8 mouse cellular contexts compared by ENCODE assay signal in genomic region chr5:32857781-32858220, GRCm38 (mm10). TPM values are rescaled to one million over a fixed set of nuclear protein-coding genes. Genes with fewer than 3 reads are reported as not detected.
A peak's percentile ranks its signal among the peaks of the same experiment; 100 is the strongest.
DNase-seq lines count a peak whose midpoint lies in the region; ATAC-seq and TF ChIP-seq lines count a peak whose summit lies in the region.

No protein-coding gene starts in this region.

- 4% methylated on average over 6 of the region's 6 CpGs for WGBS in embryonic facial prominence, embryonic 12.5 days
- WGBS in heart, embryonic 11.5 days (ENCODE audit: insufficient replicate concordance), result 4% methylated on average over 6 of the region's 6 CpGs
- 7% methylated on average over 6 of the region's 6 CpGs for WGBS in kidney, embryonic 16.5 days
- WGBS in limb, embryonic 15.5 days, result under 1% methylated on average over 6 of the region's 6 CpGs
- WGBS in midbrain, postnatal 0 days, result 3% methylated on average over 6 of the region's 6 CpGs
- WGBS in thymus, adult 2 months, result 6% methylated on average over 6 of the region's 6 CpGs

- no peaks in the 10 kb centered on the region for H3K27me3 ChIP-seq in embryonic facial prominence, embryonic 12.5 days
- no peaks in the 10 kb centered on the region for H3K27me3 ChIP-seq in heart, embryonic 11.5 days (ENCODE audit: control insufficient read depth, insufficient read depth, low read length)
- H3K27me3 ChIP-seq in kidney, embryonic 16.5 days (ENCODE audit: insufficient read depth, low read length), result no peaks in the 10 kb centered on the region
- no peaks in the 10 kb centered on the region for H3K27me3 ChIP-seq in limb, embryonic 15.5 days
- no peaks in the 10 kb centered on the region for H3K27me3 ChIP-seq in midbrain, postnatal 0 days (ENCODE audit: insufficient read depth, low read length)
- H3K27me3 ChIP-seq in thymus, adult 2 months (ENCODE audit: control insufficient read depth, insufficient read depth, low read length), result no peaks in the 10 kb centered on the region

- TF ChIP-seq POLR2A in thymus, adult 2 months (IDR thresholded peaks at IDR 0.05; ENCODE audit: control insufficient read depth, extremely low read depth, insufficient read depth, low read length, poor library complexity), result no peak

- H3K4me3 ChIP-seq in embryonic facial prominence, embryonic 12.5 days, result peak overlapping the region; percentile 43
- H3K4me3 ChIP-seq in heart, embryonic 11.5 days (ENCODE audit: low read depth, low read length), result peak overlapping the region; percentile 49
- H3K4me3 ChIP-seq in kidney, embryonic 16.5 days (ENCODE audit: low read length), result peak overlapping the region; percentile 61
- peak overlapping the region; percentile 46 for H3K4me3 ChIP-seq in limb, embryonic 15.5 days
- H3K4me3 ChIP-seq in midbrain, postnatal 0 days (ENCODE audit: low read depth, low read length), result peak overlapping the region; percentile 47
- H3K4me3 ChIP-seq in thymus, adult 2 months (ENCODE audit: control insufficient read depth, insufficient read depth, low read length), result no peak overlapping the region; the same call in 1 of the 2 replicates

- DNase-seq in 3T3-L1 (ENCODE audit: low read depth, low spot score), result peak; percentile 70
- peak; percentile 73 for DNase-seq in adrenal gland, postnatal 14 days
- DNase-seq in midbrain, postnatal 0 days (ENCODE audit: low spot score), result peak; percentile 53
- peak; percentile 46 for DNase-seq in thymus, adult 2 months

- peak overlapping the region; percentile 50 for H3K4me2 ChIP-seq in embryonic facial prominence, embryonic 12.5 days (replicated peaks)
- peak overlapping the region; percentile 60 for H3K4me2 ChIP-seq in heart, embryonic 11.5 days
- peak overlapping the region; percentile 65 for H3K4me2 ChIP-seq in kidney, embryonic 16.5 days (replicated peaks; ENCODE audit: low read depth, low read length)
- peak overlapping the region; percentile 49 for H3K4me2 ChIP-seq in limb, embryonic 15.5 days
- peak overlapping the region; percentile 51 for H3K4me2 ChIP-seq in midbrain, postnatal 0 days (ENCODE audit: low read depth, low read length, poor library complexity, severe bottlenecking)

- H3K4me1 ChIP-seq in embryonic facial prominence, embryonic 12.5 days, result no peaks in the 10 kb centered on the region
- H3K4me1 ChIP-seq in heart, embryonic 11.5 days (ENCODE audit: control insufficient read depth, insufficient read depth, low read length), result peaks cover 3% of the 10 kb centered on the region; the same call in 1 of the 2 replicates
- H3K4me1 ChIP-seq in kidney, embryonic 16.5 days (ENCODE audit: insufficient read depth, low read length), result peaks cover 14% of the 10 kb centered on the region
- H3K4me1 ChIP-seq in limb, embryonic 15.5 days, result peaks cover 8% of the 10 kb centered on the region
- H3K4me1 ChIP-seq in midbrain, postnatal 0 days (ENCODE audit: insufficient read depth, low read length), result no peaks in the 10 kb centered on the region; the same call in 1 of the 2 replicates
- H3K4me1 ChIP-seq in thymus, adult 2 months (replicated peaks; ENCODE audit: control insufficient read depth, insufficient read depth, low read length), result peaks cover 2% of the 10 kb centered on the region; the same call in 1 of the 2 replicates

- TF ChIP-seq CTCF in midbrain, postnatal 0 days (IDR thresholded peaks at IDR 0.05), result peak; percentile 46
- TF ChIP-seq CTCF in thymus, adult 2 months (IDR thresholded peaks at IDR 0.05; ENCODE audit: borderline replicate concordance, control insufficient read depth, extremely low read depth, insufficient read depth, low read length, poor library complexity), result no peak

- H3K9ac ChIP-seq in embryonic facial prominence, embryonic 12.5 days, result peak overlapping the region; percentile 44; the same call in 1 of the 2 replicates
- H3K9ac ChIP-seq in heart, embryonic 11.5 days (ENCODE audit: low read depth, low read length), result peak overlapping the region; percentile 63
- peak overlapping the region; percentile 67 for H3K9ac ChIP-seq in kidney, embryonic 16.5 days (replicated peaks; ENCODE audit: low read length)
- H3K9ac ChIP-seq in limb, embryonic 15.5 days, result 0 out of 2 replicates have a peak overlapping the region, but pooled peaks have one; percentile 23
- H3K9ac ChIP-seq in midbrain, postnatal 0 days (replicated peaks; ENCODE audit: low read length, poor library complexity, severe bottlenecking), result peak overlapping the region; percentile 54

- ATAC-seq in embryonic facial prominence, embryonic 12.5 days (ENCODE audit: insufficient number of reproducible peaks, insufficient read depth, low FRiP score, low TSS enrichment), result no peak
- ATAC-seq in heart, embryonic 11.5 days (replicated peaks; ENCODE audit: insufficient number of reproducible peaks, low FRiP score, low TSS enrichment), result no peak
- ATAC-seq in kidney, embryonic 16.5 days (ENCODE audit: low FRiP score, low TSS enrichment), result peak; percentile 49
- ATAC-seq in limb, embryonic 15.5 days (ENCODE audit: insufficient number of reproducible peaks, low FRiP score, low TSS enrichment, low read depth), result 0 out of 2 replicates have a peak, but pooled peaks have one; percentile 27
- no peak for ATAC-seq in midbrain, postnatal 0 days (ENCODE audit: low FRiP score)

- H3K27ac ChIP-seq in embryonic facial prominence, embryonic 12.5 days, result peak overlapping the region; percentile 74
- no peak overlapping the region for H3K27ac ChIP-seq in heart, embryonic 11.5 days (ENCODE audit: low read depth, low read length)
- peak overlapping the region; percentile 68 for H3K27ac ChIP-seq in kidney, embryonic 16.5 days (ENCODE audit: low read length)
- peak overlapping the region; percentile 75 for H3K27ac ChIP-seq in limb, embryonic 15.5 days
- 0 out of 2 replicates have a peak overlapping the region, but pooled peaks have one; percentile 21 for H3K27ac ChIP-seq in midbrain, postnatal 0 days (ENCODE audit: low read depth, low read length)
- no peak overlapping the region for H3K27ac ChIP-seq in thymus, adult 2 months (ENCODE audit: control insufficient read depth, insufficient read depth, low read length)

- H3K36me3 ChIP-seq in embryonic facial prominence, embryonic 12.5 days, result no peaks in the 10 kb centered on the region
- no peaks in the 10 kb centered on the region for H3K36me3 ChIP-seq in heart, embryonic 11.5 days (ENCODE audit: control insufficient read depth, insufficient read depth, low read length)
- no peaks in the 10 kb centered on the region for H3K36me3 ChIP-seq in kidney, embryonic 16.5 days (ENCODE audit: insufficient read depth, low read length)
- H3K36me3 ChIP-seq in limb, embryonic 15.5 days, result no peaks in the 10 kb centered on the region
- no peaks in the 10 kb centered on the region for H3K36me3 ChIP-seq in midbrain, postnatal 0 days (ENCODE audit: insufficient read depth, low read length)
- no peaks in the 10 kb centered on the region for H3K36me3 ChIP-seq in thymus, adult 2 months (ENCODE audit: control insufficient read depth, insufficient read depth, low read length)

- H3K9me3 ChIP-seq in embryonic facial prominence, embryonic 12.5 days, result no peaks in the 10 kb centered on the region
- no peaks in the 10 kb centered on the region for H3K9me3 ChIP-seq in heart, embryonic 11.5 days (replicated peaks; ENCODE audit: control insufficient read depth, low read length)
- H3K9me3 ChIP-seq in kidney, embryonic 16.5 days (ENCODE audit: low read length), result no peaks in the 10 kb centered on the region
- H3K9me3 ChIP-seq in limb, embryonic 15.5 days, result no peaks in the 10 kb centered on the region
- H3K9me3 ChIP-seq in midbrain, postnatal 0 days (ENCODE audit: low read length), result no peaks in the 10 kb centered on the region

RNA-seq across cellular contexts. Expression of gene Prr14l, which starts 3.7 kb away (rescaled TPM):
- total RNA-seq in adrenal gland, postnatal 14 days (2021), result 38.7 and 39.8 TPM in 2 replicates
- 14.1 and 16.2 TPM in 2 replicates for polyA plus RNA-seq in embryonic facial prominence, embryonic 12.5 days (2016; fragmentation: Nextera tagmentation; extraction: Ambion mirVana)
- polyA plus RNA-seq in heart, embryonic 11.5 days (2014; fragmentation: Nextera tagmentation; extraction: Ambion mirVana), result 9.0 and 11.5 TPM in 2 replicates
- polyA plus RNA-seq in kidney, embryonic 16.5 days (2015; fragmentation: Nextera tagmentation; extraction: Ambion mirVana), result 12.5 and 13.8 TPM in 2 replicates
- 12.7 and 16.7 TPM in 2 replicates for polyA plus RNA-seq in limb, embryonic 15.5 days (2015; fragmentation: Nextera tagmentation; extraction: Ambion mirVana)
- 17.4 and 21.1 TPM in 2 replicates for total RNA-seq in midbrain, postnatal 0 days (2014; rRNA removed)
- polyA plus RNA-seq in midbrain, postnatal 0 days (2015; fragmentation: Nextera tagmentation; extraction: Ambion mirVana), result 6.1 and 13.5 TPM in 2 replicates
- 27.1 and 40.2 TPM in 2 replicates for polyA plus RNA-seq in thymus, adult 2 months (2012; rRNA removed)

RNA-seq across cellular contexts. Expression of gene Depdc5, which starts 5.7 kb away (rescaled TPM):
- 34.4 and 35.4 TPM in 2 replicates for total RNA-seq in adrenal gland, postnatal 14 days (2021)
- 30.4 and 31.9 TPM in 2 replicates for polyA plus RNA-seq in embryonic facial prominence, embryonic 12.5 days (2016; fragmentation: Nextera tagmentation; extraction: Ambion mirVana)
- polyA plus RNA-seq in heart, embryonic 11.5 days (2014; fragmentation: Nextera tagmentation; extraction: Ambion mirVana), result 18.2 and 20.8 TPM in 2 replicates
- polyA plus RNA-seq in kidney, embryonic 16.5 days (2015; fragmentation: Nextera tagmentation; extraction: Ambion mirVana), result 23.3 and 25.7 TPM in 2 replicates
- polyA plus RNA-seq in limb, embryonic 15.5 days (2015; fragmentation: Nextera tagmentation; extraction: Ambion mirVana), result 18.7 and 19.7 TPM in 2 replicates
- total RNA-seq in midbrain, postnatal 0 days (2014; rRNA removed), result 37.5 and 55.3 TPM in 2 replicates
- 15.1 and 18.1 TPM in 2 replicates for polyA plus RNA-seq in midbrain, postnatal 0 days (2015; fragmentation: Nextera tagmentation; extraction: Ambion mirVana)
- 25.1 and 26.5 TPM in 2 replicates for polyA plus RNA-seq in thymus, adult 2 months (2012; rRNA removed)

RNA-seq across cellular contexts. Expression of gene Gm20671, which starts 30.9 kb away (rescaled TPM):
- not detected in 2 replicates for total RNA-seq in adrenal gland, postnatal 14 days (2021)
- polyA plus RNA-seq in embryonic facial prominence, embryonic 12.5 days (2016; fragmentation: Nextera tagmentation; extraction: Ambion mirVana), result not detected in 2 replicates
- not detected in 2 replicates for polyA plus RNA-seq in heart, embryonic 11.5 days (2014; fragmentation: Nextera tagmentation; extraction: Ambion mirVana)
- not detected in 2 replicates for polyA plus RNA-seq in kidney, embryonic 16.5 days (2015; fragmentation: Nextera tagmentation; extraction: Ambion mirVana)
- not detected in 2 replicates for polyA plus RNA-seq in limb, embryonic 15.5 days (2015; fragmentation: Nextera tagmentation; extraction: Ambion mirVana)
- 7.0 TPM in 1 of 2 replicates, not detected in the other for total RNA-seq in midbrain, postnatal 0 days (2014; rRNA removed)
- polyA plus RNA-seq in midbrain, postnatal 0 days (2015; fragmentation: Nextera tagmentation; extraction: Ambion mirVana), result not detected in 2 replicates
- 26.3 and 30.5 TPM in 2 replicates for polyA plus RNA-seq in thymus, adult 2 months (2012; rRNA removed)

Comparison
In these comparisons a context has a peak if more than half of its experiments do, and no peak if none do; other contexts are left out.
1. ATAC-seq: peak in kidney, embryonic 16.5 days (single experiment) and limb, embryonic 15.5 days (single experiment); none in embryonic facial prominence, embryonic 12.5 days (single experiment), heart, embryonic 11.5 days (single experiment) and midbrain, postnatal 0 days (single experiment).
2. H3K27ac ChIP-seq: peak in embryonic facial prominence, embryonic 12.5 days (single experiment), kidney, embryonic 16.5 days (single experiment), limb, embryonic 15.5 days (single experiment) and midbrain, postnatal 0 days (single experiment); none in heart, embryonic 11.5 days (single experiment) and thymus, adult 2 months (single experiment).
3. RNA of gene Gm20671, which starts 30.9 kb away (polyA plus RNA-seq): 26.3 to 30.5 TPM in thymus, adult 2 months; not detected in embryonic facial prominence, embryonic 12.5 days, not detected in heart, embryonic 11.5 days, not detected in kidney, embryonic 16.5 days, not detected in limb, embryonic 15.5 days and not detected in midbrain, postnatal 0 days; every median in the first group is over 10 times any median in the second.
4. Peak in every context shown above with its lines, with median percentiles within 50 percentile points of each other: DNase-seq, H3K4me2 ChIP-seq and H3K9ac ChIP-seq.